Mouse (Mus musculus) heart, embryonic 11.5 days (tissue): ENCODE measurements around the gene Taok1. TPM values are rescaled to one million over a fixed set of nuclear protein-coding genes. Genes with fewer than 3 reads are reported as not detected.

Experiments
- ATAC-seq: fragments of 200-750 bp; cut with Nextera tagmentation; replicated peaks from 2 replicates; pipeline ENCODE4 v1.8.0; 2017; ENCODE audit warnings: moderate library complexity; ENCODE audit not compliant: insufficient number of reproducible peaks, low FRiP score, low TSS enrichment
- H3K27ac ChIP-seq: fragments of 300-500 bp; sonication (generic); 2 replicates; pipeline ENCODE4 v1.5.1; 2014; ENCODE audit warnings: mild to moderate bottlenecking, low read depth, low read length
- H3K27me3 ChIP-seq: fragments of 300-500 bp; sonication (generic); 2 replicates; pipeline ENCODE4 v1.6.1; 2014; ENCODE audit warnings: mild to moderate bottlenecking, low read length, mixed read lengths; ENCODE audit not compliant: control insufficient read depth, insufficient read depth
- H3K36me3 ChIP-seq: fragments of 300-500 bp; sonication (generic); 2 replicates; pipeline ENCODE4 v1.6.1; 2014; ENCODE audit warnings: mild to moderate bottlenecking, low read length, moderate library complexity, mixed read lengths; ENCODE audit not compliant: control insufficient read depth, insufficient read depth
- H3K4me1 ChIP-seq: fragments of 300-500 bp; sonication (generic); 2 replicates; pipeline ENCODE4 v1.6.1; 2014; ENCODE audit warnings: low read length; ENCODE audit not compliant: control insufficient read depth, insufficient read depth
- H3K4me2 ChIP-seq: fragments of 300-500 bp; sonication (generic); 2 replicates; pipeline ENCODE4 v1.6.1; 2014; ENCODE audit warnings: mild to moderate bottlenecking, moderate library complexity
- H3K4me3 ChIP-seq: fragments of 300-500 bp; sonication (generic); 2 replicates; pipeline ENCODE4 v1.5.1; 2014; ENCODE audit warnings: low read depth, low read length
- H3K9ac ChIP-seq: fragments of 300-500 bp; sonication (generic); 2 replicates; pipeline ENCODE4 v1.6.1; 2014; ENCODE audit warnings: mild to moderate bottlenecking, low read depth, low read length, moderate library complexity
- H3K9me3 ChIP-seq: fragments of 300-500 bp; sonication (generic); replicated peaks from 2 replicates; pipeline ENCODE4 v1.6.1; 2016; ENCODE audit warnings: low read length; ENCODE audit not compliant: control insufficient read depth
- WGBS: fragments of 180-500 bp; shearing (Covaris S2); extraction: QIAGEN DNeasy Blood & Tissue Kit; methylation state at CpG from one replicate; pipeline ENCODE4 v1.1.7; 2014; ENCODE audit not compliant: insufficient replicate concordance; 5-methylcytosine and 5-hydroxymethylcytosine counted together
- polyA plus RNA-seq: library from polyadenylated mRNA; unstranded; fragments of >200 nt; fragmentation: Nextera tagmentation; extraction: Ambion mirVana; gene quantifications from 2 replicates; pipeline ENCODE4 v1.2.1, GENCODE M21; 2014

Taok1 gene
- polyA plus RNA-seq, 1 experiment from 2014 or later: 17.8 TPM

GRCm38 (mm10) chr11:77506941-77507340 is 100.7 kb downstream of the Taok1 start:
- Histone ChIP-seq H3K4me1 (peaks cover 13% of the 10 kb centered on the region), H3K9ac (no peak overlapping the region), H3K36me3 (peaks cover 40% of the 10 kb centered on the region), H3K4me3 (no peak overlapping the region), H3K27ac (no peak overlapping the region), H3K27me3 (no peaks in the 10 kb centered on the region), H3K4me2 (no peak overlapping the region), H3K9me3 (no peaks in the 10 kb centered on the region)
- WGBS: 82% methylated on average over 6 of the region's 6 CpGs
- ATAC-seq: no peak

DNA sequence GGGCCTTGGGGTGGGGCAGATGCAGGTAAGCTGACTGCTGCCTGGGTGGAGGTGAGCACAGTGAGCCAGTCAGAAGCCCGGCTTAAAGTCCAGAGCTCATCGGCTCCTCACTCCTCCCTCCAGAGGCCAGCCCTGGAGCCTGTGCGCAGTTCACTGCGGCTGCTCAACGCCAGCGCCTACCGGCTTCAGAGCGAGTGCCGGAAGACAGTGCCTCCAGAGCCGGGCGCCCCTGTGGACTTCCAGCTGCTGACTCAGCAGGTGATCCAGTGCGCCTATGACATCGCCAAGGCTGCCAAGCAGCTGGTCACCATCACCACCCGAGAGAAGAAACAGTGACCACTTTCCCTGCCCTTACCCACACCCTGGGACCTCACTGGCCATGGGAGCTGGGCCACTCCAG is 101.3 kb downstream of the Taok1 start:
- H3K36me3 ChIP-seq: peaks cover 40% of the 10 kb centered on the region
- no peak overlapping the region for H3K4me3 ChIP-seq
- no peaks in the 10 kb centered on the region for H3K9me3 ChIP-seq
- ATAC-seq: no peak
- H3K9ac ChIP-seq: no peak overlapping the region
- 84% methylated on average over 14 of the region's 14 CpGs for whole genome bisulfite sequencing
- no peak overlapping the region for H3K27ac ChIP-seq
- peaks cover 13% of the 10 kb centered on the region for H3K4me1 ChIP-seq
- H3K27me3 ChIP-seq: no peaks in the 10 kb centered on the region
- H3K4me2 ChIP-seq: no peak overlapping the region

DNA sequence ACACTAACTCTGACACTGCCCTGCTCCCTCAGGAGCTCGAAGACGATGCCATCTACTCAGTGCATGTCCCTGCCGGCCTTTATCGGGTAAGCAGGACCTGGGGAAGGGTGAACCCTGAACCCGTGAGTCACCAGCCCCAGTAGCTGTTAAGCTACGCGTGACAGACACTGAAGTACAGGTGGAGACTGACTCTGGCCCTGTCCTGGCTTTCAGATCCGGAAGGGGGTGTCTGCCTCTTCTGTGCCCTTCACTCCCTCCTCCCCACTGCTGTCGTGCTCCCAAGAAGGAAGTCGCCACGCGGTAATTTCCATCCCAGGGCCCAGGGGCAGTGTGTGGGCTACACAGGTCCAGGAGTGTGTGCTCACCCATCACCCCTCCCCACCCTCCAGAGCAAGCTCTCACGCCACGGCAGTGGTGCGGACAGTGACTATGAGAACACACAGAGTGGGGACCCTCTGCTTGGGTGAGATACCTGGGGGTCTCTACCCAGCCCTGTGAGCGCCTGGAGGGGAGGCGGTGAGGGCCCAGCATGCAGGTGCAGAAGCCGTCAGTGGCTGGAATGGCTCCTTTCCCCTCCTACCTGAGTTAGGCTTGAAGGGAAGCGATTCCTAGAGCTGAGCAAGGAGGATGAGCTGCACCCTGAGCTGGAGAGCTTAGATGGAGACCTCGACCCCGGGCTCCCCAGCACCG is 102.2 kb downstream of the Taok1 start:
- Histone ChIP-seq H3K36me3 (peaks cover 43% of the 10 kb centered on the region), H3K27ac (no peak overlapping the region), H3K4me1 (peaks cover 13% of the 10 kb centered on the region), H3K9ac (no peak overlapping the region), H3K4me2 (no peak overlapping the region), H3K27me3 (no peaks in the 10 kb centered on the region), H3K4me3 (no peak overlapping the region), H3K9me3 (no peaks in the 10 kb centered on the region)
- WGBS: 84% methylated on average over 22 of the region's 22 CpGs
- no peak for ATAC-seq

GRCm38 (mm10) chr11:77504377-77504776 is 103.2 kb downstream of the Taok1 start:
- Histone ChIP-seq H3K4me3 (no peak overlapping the region), H3K9ac (no peak overlapping the region), H3K4me2 (no peak overlapping the region), H3K27me3 (no peaks in the 10 kb centered on the region), H3K4me1 (peaks cover 13% of the 10 kb centered on the region), H3K27ac (no peak overlapping the region), H3K9me3 (no peaks in the 10 kb centered on the region), H3K36me3 (peaks cover 49% of the 10 kb centered on the region)
- no peak for ATAC-seq
- 92% methylated on average over 19 of the region's 19 CpGs for whole genome bisulfite sequencing

GRCm38 (mm10) chr11:77503511-77503910 is 104.1 kb downstream of the Taok1 start:
- no peak overlapping the region for H3K9ac ChIP-seq
- 63% methylated on average over 3 of the region's 3 CpGs for WGBS
- no peak overlapping the region for H3K27ac ChIP-seq
- H3K4me1 ChIP-seq: peaks cover 12% of the 10 kb centered on the region
- H3K36me3 ChIP-seq: peaks cover 47% of the 10 kb centered on the region
- H3K27me3 ChIP-seq: no peaks in the 10 kb centered on the region
- H3K4me2 ChIP-seq: no peak overlapping the region
- no peak overlapping the region for H3K4me3 ChIP-seq
- H3K9me3 ChIP-seq: no peaks in the 10 kb centered on the region
- ATAC-seq: no peak

- Histone ChIP-seq H3K4me2 (no peak overlapping the region), H3K9me3 (no peaks in the 10 kb centered on the region), H3K27me3 (no peaks in the 10 kb centered on the region), H3K4me3 (no peak overlapping the region), H3K27ac (no peak overlapping the region), H3K36me3 (peaks cover 47% of the 10 kb centered on the region), H3K9ac (no peak overlapping the region), H3K4me1 (peaks cover 14% of the 10 kb centered on the region)
- WGBS: 76% methylated on average over 6 of the region's 6 CpGs
- no peak for ATAC-seq
Measured at GRCm38 (mm10) chr11:77502481-77502880, 105.1 kb downstream of the Taok1 start.

- no peak overlapping the region for H3K9ac ChIP-seq
- no peak for ATAC-seq
- H3K27me3 ChIP-seq: no peaks in the 10 kb centered on the region
- peaks cover 19% of the 10 kb centered on the region for H3K4me1 ChIP-seq
- H3K4me3 ChIP-seq: no peak overlapping the region
- no peak overlapping the region for H3K4me2 ChIP-seq
- 93% methylated on average over 4 of the region's 4 CpGs for WGBS
- no peaks in the 10 kb centered on the region for H3K9me3 ChIP-seq
- H3K27ac ChIP-seq: no peak overlapping the region
- peaks cover 42% of the 10 kb centered on the region for H3K36me3 ChIP-seq
Measured at GRCm38 (mm10) chr11:77501971-77502370, 105.6 kb downstream of the Taok1 start.

- Histone ChIP-seq H3K4me1 (peaks cover 23% of the 10 kb centered on the region), H3K27ac (no peak overlapping the region), H3K9me3 (no peaks in the 10 kb centered on the region), H3K4me2 (no peak overlapping the region), H3K9ac (no peak overlapping the region), H3K27me3 (no peaks in the 10 kb centered on the region), H3K4me3 (no peak overlapping the region), H3K36me3 (peaks cover 36% of the 10 kb centered on the region)
- no peak for ATAC-seq
- WGBS: 22% methylated on average over 5 of the region's 5 CpGs
Measured at GRCm38 (mm10) chr11:77501392-77501791, 106.2 kb downstream of the Taok1 start.
